9 mouse cellular contexts compared by ENCODE assay signal in genomic region chr4:116876630-116876994, GRCm38 (mm10). TPM values are rescaled to one million over a fixed set of nuclear protein-coding genes. Genes with fewer than 3 reads are reported as not detected.
A peak's percentile ranks its signal among the peaks of the same experiment; 100 is the strongest.
DNase-seq lines count a peak whose midpoint lies in the region; TF ChIP-seq lines count a peak whose summit lies in the region.
"Had no signal": no experiment of that assay in that cellular context is flagged by ENCODE, and none has a peak within 500 bp of the region (broad histone marks: within the 10 kb centered on the region; RNA-seq: fewer than 3 reads in every experiment).

No protein-coding gene starts in this region.

- H3K9me3 ChIP-seq in heart, embryonic 10.5 days = no peaks in the 10 kb centered on the region

- TF ChIP-seq CTCF in lung, adult 2 months (IDR thresholded peaks at IDR 0.05; ENCODE audit: insufficient read depth, low read length) = no peak
- no peak for TF ChIP-seq CTCF in olfactory bulb, adult 2 months (IDR thresholded peaks at IDR 0.05; ENCODE audit: insufficient read depth, low read depth, low read length)

- intact Hi-C loops in heart, postnatal 25 days (cut with DNase I) = no loop called here

- TF ChIP-seq POLR2A in lung, adult 2 months (IDR thresholded peaks at IDR 0.05; ENCODE audit: borderline replicate concordance, extremely low read depth, low read depth, low read length) = no peak
- TF ChIP-seq POLR2A in olfactory bulb, adult 2 months (IDR thresholded peaks at IDR 0.05; ENCODE audit: insufficient read depth, low read depth, low read length) = no peak

- peaks cover 5% of the 10 kb centered on the region; the same call in 1 of the 2 replicates for H3K27me3 ChIP-seq in heart, embryonic 10.5 days (ENCODE audit: insufficient read depth, poor library complexity, severe bottlenecking)

- WGBS in heart, embryonic 10.5 days = under 1% methylated on average over 15 of the region's 15 CpGs
- WGBS in lung, adult 2 months = 0% methylated on average over 15 of the region's 15 CpGs
- under 1% methylated on average over 15 of the region's 15 CpGs for WGBS in olfactory bulb, adult 2 months

- H3K4me3 ChIP-seq in heart, embryonic 10.5 days = peak overlapping the region; percentile 92
- H3K4me3 ChIP-seq in lung, adult 2 months (replicated peaks; ENCODE audit: extremely low read depth, low read depth, low read length) = peak overlapping the region; percentile 80
- peak overlapping the region; percentile 71 for H3K4me3 ChIP-seq in olfactory bulb, adult 2 months (ENCODE audit: insufficient read depth, low read depth, low read length)

- H3K36me3 ChIP-seq in heart, embryonic 10.5 days = no peaks in the 10 kb centered on the region

- peaks cover 6% of the 10 kb centered on the region; the same call in 1 of the 2 replicates for H3K4me1 ChIP-seq in heart, embryonic 10.5 days
- H3K4me1 ChIP-seq in lung, adult 2 months (ENCODE audit: control insufficient read depth, insufficient read depth, low read length) = peaks cover 2% of the 10 kb centered on the region
- H3K4me1 ChIP-seq in olfactory bulb, adult 2 months (ENCODE audit: control insufficient read depth, insufficient read depth, low read length) = no peaks in the 10 kb centered on the region

- peak overlapping the region; percentile 94 for H3K27ac ChIP-seq in heart, embryonic 10.5 days
- H3K27ac ChIP-seq in olfactory bulb, adult 2 months (ENCODE audit: insufficient read depth, low read depth, low read length) = peak overlapping the region; percentile 56; the same call in 1 of the 2 replicates

- peak; percentile 78 for DNase-seq in heart, embryonic 10.5 days (ENCODE audit: low spot score)
- DNase-seq in heart, postnatal 25 days (ENCODE audit: low spot score) = no peak
- peak; percentile 73 for DNase-seq in brain, adult 2 months (ENCODE audit: low read depth, low spot score)
- peak; percentile 28 to 42 for DNase-seq in frontal cortex, postnatal 10 days (ENCODE audit: low spot score in 2 of 2)
- peak; percentile 46 for DNase-seq in kidney, postnatal 14 days
- no peak for DNase-seq in lung, adult 2 months
- no peak for DNase-seq in gastrocnemius, postnatal 10 days

RNA-seq across cellular contexts. Expression of gene Zswim5, which starts 0.6 kb away (rescaled TPM):
- 0.57 and 1.1 TPM in 2 replicates for polyA plus RNA-seq in heart, embryonic 10.5 days (2016; fragmentation: Nextera tagmentation; extraction: Ambion mirVana)
- total RNA-seq in heart, postnatal 25 days (2021) = 1 to 10 TPM in 1 of 2 experiments, under 1 TPM in 1; 0.94 to 1.2 TPM
- 1.9 and 2.6 TPM in 2 replicates for polyA plus RNA-seq in lung, adult 2 months (2012; rRNA removed)
- polyA plus RNA-seq in olfactory bulb, adult 2 months (2012; ENCODE audit: insufficient read depth, insufficient read length, low replicate concordance, missing spikeins) = not detected in 2 replicates
- under 1 TPM; 0.35 to 0.47 TPM for total RNA-seq in gastrocnemius, postnatal 10 days (2021)
- total RNA-seq: MEL had no signal

RNA-seq across cellular contexts. Expression of gene Hpdl, which starts 55.1 kb away (rescaled TPM):
- polyA plus RNA-seq in heart, embryonic 10.5 days (2016; fragmentation: Nextera tagmentation; extraction: Ambion mirVana) = 0.73 and 1.3 TPM in 2 replicates
- 1 to 10 TPM; 4.2 to 4.8 TPM for total RNA-seq in heart, postnatal 25 days (2021)
- polyA plus RNA-seq in lung, adult 2 months (2012; rRNA removed) = 0.53 and 0.69 TPM in 2 replicates
- not detected in 2 replicates for polyA plus RNA-seq in olfactory bulb, adult 2 months (2012; ENCODE audit: insufficient read depth, insufficient read length, low replicate concordance, missing spikeins)
- 1 to 10 TPM; 1.5 to 2.3 TPM for total RNA-seq in gastrocnemius, postnatal 10 days (2021)
- total RNA-seq: MEL had no signal

Comparison
In these comparisons a context has a peak if more than half of its experiments do, and no peak if none do; other contexts are left out.
1. DNase-seq: peak in heart, embryonic 10.5 days (single experiment), brain, adult 2 months (single experiment), frontal cortex, postnatal 10 days (2 of 2) and kidney, postnatal 14 days (single experiment); none in heart, postnatal 25 days (single experiment), lung, adult 2 months (single experiment) and gastrocnemius, postnatal 10 days (single experiment).
2. Peak in every context shown above with its lines, with median percentiles within 50 percentile points of each other: H3K4me3 ChIP-seq.